Mouse (Mus musculus) small intestine, adult 2 months (tissue): Measurements from ENCODE around the gene Mrpl4. TPM values are rescaled to one million over a fixed set of nuclear protein-coding genes. Genes with fewer than 3 reads are reported as not detected.

ENCODE experiments used
- H3K27ac ChIP-seq: fragments of 200-500 bp; 2 replicates; pipeline ENCODE4 v1.5.1; 2012; ENCODE audit warnings: low read depth, low read length, control low read depth, inconsistent platforms; ENCODE audit not compliant: insufficient read depth
- H3K27me3 ChIP-seq: fragments of 200-500 bp; 2 replicates; pipeline ENCODE4 v1.6.1; 2012; ENCODE audit warnings: mild to moderate bottlenecking, moderate library complexity, low read length, inconsistent platforms; ENCODE audit not compliant: control insufficient read depth, insufficient read depth
- H3K36me3 ChIP-seq: fragments of 200-500 bp; 2 replicates; pipeline ENCODE4 v1.6.1; 2012; ENCODE audit warnings: mild to moderate bottlenecking, low read length, control low read depth, inconsistent platforms; ENCODE audit not compliant: control insufficient read depth, insufficient read depth
- H3K4me1 ChIP-seq: fragments of 200-500 bp; 2 replicates; pipeline ENCODE4 v1.6.1; 2012; ENCODE audit warnings: low read length, inconsistent platforms, mixed read lengths; ENCODE audit not compliant: control insufficient read depth, insufficient read depth, insufficient read length
- H3K4me3 ChIP-seq: fragments of 200-500 bp; 2 replicates; pipeline ENCODE4 v1.5.1; 2012; ENCODE audit warnings: low read depth, mild to moderate bottlenecking, control low read depth, inconsistent platforms, low read length, moderate library complexity
- CTCF ChIP-seq: fragments of 200-500 bp; IDR thresholded peaks from 2 replicates; pipeline ENCODE4 v1.5.1; 2012; ENCODE audit warnings: low read depth, mild to moderate bottlenecking, control low read depth, inconsistent platforms, low read length, moderate library complexity, mixed read lengths; ENCODE audit not compliant: insufficient replicate concordance, insufficient read length; ENCODE audit errors: extremely low read depth
- POLR2A ChIP-seq: fragments of 200-500 bp; IDR thresholded peaks from 2 replicates; pipeline ENCODE4 v1.6.1; 2012; ENCODE audit warnings: low read depth, mild to moderate bottlenecking, control low read depth, inconsistent platforms, low read length, moderate library complexity
- WGBS: fragments of 180-500 bp; shearing (Covaris S2); methylation state at CpG from one replicate; pipeline ENCODE4 v1.1.7; 2018; 5-methylcytosine and 5-hydroxymethylcytosine counted together
- polyA plus RNA-seq: library from polyadenylated mRNA; depleted of rRNA; stranded (reverse); fragments of >200 nt; gene quantifications from 2 replicates; pipeline ENCODE4 v1.2.3, GENCODE M21; 2012

The Mrpl4 gene
- polyA plus RNA-seq, 1 experiment = 143 TPM

- WGBS = 85% methylated on average over 7 of the region's 7 CpGs
- H3K4me3 ChIP-seq = no peak overlapping the region
- H3K27me3 ChIP-seq = no peaks in the 10 kb centered on the region
- peaks cover 9% of the 10 kb centered on the region for H3K4me1 ChIP-seq
- TF ChIP-seq POLR2A (no peak), CTCF (no peak)
- H3K27ac ChIP-seq = no peak overlapping the region
- no peaks in the 10 kb centered on the region for H3K36me3 ChIP-seq
These were observed 30.8 kb upstream of the Mrpl4 start for GRCm38 (mm10) chr9:20971751-20972140.

GRCm38 (mm10) chr9:20972141-20972992 is 30.2 kb upstream of the Mrpl4 start:
- Histone ChIP-seq H3K36me3 (no peaks in the 10 kb centered on the region), H3K27me3 (no peaks in the 10 kb centered on the region), H3K4me3 (peak overlapping the region; percentile 5; the same call in 1 of the 2 replicates), H3K4me1 (peaks cover 10% of the 10 kb centered on the region), H3K27ac (peak overlapping the region; percentile 51)
- 58% methylated on average over 28 of the region's 28 CpGs for WGBS
- no peak for TF ChIP-seq POLR2A
- TF ChIP-seq CTCF = no peak

- no peak overlapping the region for H3K4me3 ChIP-seq
- H3K36me3 ChIP-seq = no peaks in the 10 kb centered on the region
- TF ChIP-seq CTCF (no peak), POLR2A (no peak)
- H3K27ac ChIP-seq = peak overlapping the region; percentile 51
- peaks cover 10% of the 10 kb centered on the region for H3K4me1 ChIP-seq
- no peaks in the 10 kb centered on the region for H3K27me3 ChIP-seq
- 92% methylated on average over 4 of the region's 4 CpGs for WGBS
These were observed 29.4 kb upstream of the Mrpl4 start for GRCm38 (mm10) chr9:20973001-20973681.

- Histone ChIP-seq H3K4me3 (no peak overlapping the region), H3K27ac (peak overlapping the region; percentile 24; the same call in 1 of the 2 replicates), H3K27me3 (no peaks in the 10 kb centered on the region), H3K4me1 (peaks cover 10% of the 10 kb centered on the region), H3K36me3 (no peaks in the 10 kb centered on the region)
- no peak for TF ChIP-seq CTCF
- TF ChIP-seq POLR2A = no peak
- 64% methylated on average over 6 of the region's 6 CpGs for WGBS
These were observed 28.9 kb upstream of the Mrpl4 start for GRCm38 (mm10) chr9:20973682-20974075.

DNA sequence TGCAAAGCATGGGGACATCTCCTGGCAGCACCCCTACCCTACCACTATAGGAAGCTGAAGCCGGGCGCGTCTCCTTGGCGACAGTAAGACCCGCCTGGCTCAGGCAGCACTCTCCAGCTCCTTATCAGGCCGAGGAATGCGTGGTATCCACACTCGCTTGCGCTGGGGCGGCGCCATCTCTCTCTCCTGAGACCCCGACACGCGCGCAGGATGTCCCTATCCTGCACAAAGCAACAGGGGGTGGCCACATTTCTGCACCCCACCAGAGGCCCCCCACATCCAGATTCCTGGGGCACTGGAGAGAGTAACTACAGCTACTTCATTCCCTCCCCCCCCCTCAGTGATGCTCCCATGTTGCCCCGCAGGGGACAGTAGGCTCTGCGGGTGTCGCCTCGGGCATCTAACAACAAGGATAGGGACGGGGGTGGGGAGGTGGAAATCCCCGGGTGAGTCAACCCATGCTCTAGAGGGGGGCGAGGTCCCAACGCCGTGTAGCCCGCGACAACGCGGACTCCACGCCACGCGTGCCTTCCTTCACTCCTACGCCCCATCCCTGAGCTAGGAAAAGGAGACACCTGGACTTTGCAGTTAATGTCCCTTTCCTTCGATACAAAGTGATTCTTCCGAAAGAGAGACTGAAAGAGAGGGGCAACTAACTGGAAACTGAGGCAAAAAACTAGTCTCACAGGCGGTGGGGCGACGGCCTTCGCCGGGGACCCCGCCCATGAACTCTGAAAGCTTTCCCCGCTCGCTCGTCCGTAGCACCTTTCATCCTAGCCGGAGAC is 26.9 kb upstream of the Mrpl4 start:
- TF ChIP-seq POLR2A = no peak
- TF ChIP-seq CTCF = no peak
- Histone ChIP-seq H3K27me3 (no peaks in the 10 kb centered on the region), H3K4me3 (peak overlapping the region; percentile 70), H3K36me3 (no peaks in the 10 kb centered on the region), H3K4me1 (peaks cover 10% of the 10 kb centered on the region), H3K27ac (no peak overlapping the region; the same call in 1 of the 2 replicates)
- 2% methylated on average over 43 of the region's 45 CpGs for WGBS

DNA sequence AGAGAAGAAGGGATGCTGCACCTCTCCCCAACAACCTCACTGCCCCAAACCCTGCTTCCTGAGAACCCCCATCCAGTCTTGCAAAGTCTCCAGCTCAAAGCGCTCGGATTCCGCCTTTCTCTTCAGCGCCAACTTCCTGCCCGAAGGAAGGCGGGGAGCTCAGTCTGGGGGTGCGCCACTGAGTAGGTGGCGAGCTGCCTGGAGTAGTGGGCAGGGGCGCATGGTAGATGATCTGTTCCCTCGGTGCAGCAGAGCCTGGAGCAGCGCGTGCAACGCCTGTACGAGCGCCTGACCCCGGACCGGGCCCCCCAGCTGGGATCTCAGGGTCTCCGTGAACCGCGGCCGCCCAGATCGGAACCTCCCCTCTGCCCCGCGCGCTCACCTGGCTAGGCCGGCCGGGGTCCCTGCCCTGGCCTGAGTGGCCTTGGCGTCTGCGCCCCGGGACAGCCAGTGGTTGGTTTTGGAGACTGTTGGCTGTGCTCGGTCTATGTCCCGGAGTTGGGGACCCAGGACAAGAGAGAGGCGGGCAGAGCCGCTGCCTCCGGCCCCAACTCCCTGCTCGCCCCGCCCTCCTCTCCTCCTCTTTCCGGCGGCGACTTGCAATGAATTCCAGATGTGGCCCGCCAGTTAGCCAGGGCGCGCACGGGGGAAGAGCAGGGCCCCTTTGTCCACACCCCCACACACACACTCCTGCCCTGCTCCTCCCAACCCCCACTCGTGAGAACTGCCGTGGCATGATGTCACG is 26.1 kb upstream of the Mrpl4 start, which contains the start of gene S1pr2:
Gene S1pr2, minus strand, starts transcription at position 566 of the 745 bp plus-strand sequence.
- Histone ChIP-seq H3K27ac (peak within 1 kb of the TSS; percentile 61), H3K4me3 (peak within 1 kb of the TSS; percentile 70), H3K4me1 (peaks cover 10% of the 10 kb centered on the region), H3K27me3 (no peaks in the 10 kb centered on the region), H3K36me3 (no peaks in the 10 kb centered on the region)
- under 1% methylated on average over 47 of the region's 47 CpGs for WGBS
- TF ChIP-seq CTCF (no peak), POLR2A (peak; percentile 43; the same call in 1 of the 2 replicates)
